Mouse (Mus musculus) small intestine, adult 2 months (tissue): ENCODE measurements around the gene Igfbp6.

Source experiments
- CTCF ChIP-seq: fragments of 200-500 bp; IDR thresholded peaks from 2 replicates; pipeline ENCODE4 v1.5.1; 2012; ENCODE audit warnings: low read depth, mild to moderate bottlenecking, control low read depth, inconsistent platforms, low read length, moderate library complexity, mixed read lengths; ENCODE audit not compliant: insufficient replicate concordance, insufficient read length; ENCODE audit errors: extremely low read depth
- POLR2A ChIP-seq: fragments of 200-500 bp; IDR thresholded peaks from 2 replicates; pipeline ENCODE4 v1.6.1; 2012; ENCODE audit warnings: low read depth, mild to moderate bottlenecking, control low read depth, inconsistent platforms, low read length, moderate library complexity

GRCm38 (mm10) chr15:102146882-102147281 is 2.7 kb downstream of the Igfbp6 start:
- TF ChIP-seq CTCF (peak; percentile 56; the same call in 1 of the 2 replicates), POLR2A (no peak)
